Mouse (Mus musculus): ENCODE measurements around the gene Tbc1d13.
"Not testable (repeated sequence)": the region's sequence is repeated elsewhere in the genome, so short reads cannot be mapped to it uniquely, and the experiment has no call there.

- TF ChIP-seq CTCF (IDR thresholded peaks at IDR 0.05; ENCODE audit: control insufficient read depth, insufficient read depth, low read length); POLR2A (IDR thresholded peaks at IDR 0.05; ENCODE audit: borderline replicate concordance, control insufficient read depth, low read depth, low read length): not testable (repeated sequence)
Observed at GRCm38 (mm10) chr2:30140021-30140420, 6.5 kb downstream of the Tbc1d13 start.
